Mouse (Mus musculus) T-helper 17 cell (primary cell): ENCODE measurements around the gene Gsx2.

Source experiments
- in situ Hi-C, 2 experiments: fragments of 300-600 bp; cut with MboI, MseI; formaldehyde crosslinking; loops; 1 replicate in 1 of 2; 2 replicates in 1 of 2; pipeline ENCODE4 v1.15.1; 2025; ENCODE audit warnings: high pct_unique_total_duplicates in 2 of 2

Gsx2 gene

GRCm38 (mm10) chr5:75075383-75075941 lies at the start of gene Gsx2:
Gene Gsx2, plus strand, starts transcription at chr5:75075601.
- in situ Hi-C loops = no loop called here

GRCm38 (mm10) chr5:75035475-75035874 lies 39.9 kb upstream of the Gsx2 start:
- in situ Hi-C loops = no loop called here

GRCm38 (mm10) chr5:75039307-75039706 lies 36.1 kb upstream of the Gsx2 start:
- in situ Hi-C loops = no loop called here

GRCm38 (mm10) chr5:75043011-75043445 lies 32.4 kb upstream of the Gsx2 start:
- in situ Hi-C loops = loop anchor here in 1 of 2 experiments (10.0 kb wide), 1 partner anchor 518 kb away; no protein-coding TSS in a partner anchor

GRCm38 (mm10) chr5:75043621-75044301 lies 31.6 kb upstream of the Gsx2 start:
- in situ Hi-C loops = loop anchor here in 1 of 2 experiments (10.0 kb wide), 1 partner anchor 519 kb away; no protein-coding TSS in a partner anchor

GRCm38 (mm10) chr5:75044310-75044904 lies 31.0 kb upstream of the Gsx2 start, which contains the start of gene Chic2:
Gene Chic2, minus strand, starts transcription at chr5:75044774.
- in situ Hi-C loops = loop anchor here in 1 of 2 experiments (10.0 kb wide), 1 partner anchor 520 kb away; no protein-coding TSS in a partner anchor

- in situ Hi-C loops = loop anchor here in 1 of 2 experiments (10.0 kb wide), 1 partner anchor 521 kb away; no protein-coding TSS in a partner anchor
These were observed 30.0 kb upstream of the Gsx2 start for GRCm38 (mm10) chr5:75045371-75045770.

GRCm38 (mm10) chr5:75046681-75047321 lies 28.6 kb upstream of the Gsx2 start:
- in situ Hi-C loops = loop anchor here in 1 of 2 experiments (10.0 kb wide), 1 partner anchor 522 kb away; no protein-coding TSS in a partner anchor

GRCm38 (mm10) chr5:75051109-75051508 lies 24.3 kb upstream of the Gsx2 start:
- in situ Hi-C loops = loop anchor here in 1 of 2 experiments (25.0 kb wide), 1 partner anchor 1261 kb away; the partner anchor contains the start of gene Clock

- in situ Hi-C loops = loop anchor here in 1 of 2 experiments (25.0 kb wide), 1 partner anchor 1249 kb away; the partner anchor contains the start of gene Clock
These were observed 12.2 kb upstream of the Gsx2 start for GRCm38 (mm10) chr5:75063177-75063576.

- in situ Hi-C loops = loop anchor here in 1 of 2 experiments (5.0 to 25.0 kb wide), 2 partner anchors 59 to 1246 kb away; partner anchors contain the start of gene Clock
These were observed 8.7 kb upstream of the Gsx2 start for GRCm38 (mm10) chr5:75066715-75067114.

GRCm38 (mm10) chr5:75067125-75067756 lies 8.2 kb upstream of the Gsx2 start:
- in situ Hi-C loops = loop anchor here in 1 of 2 experiments (5.0 to 25.0 kb wide), 2 partner anchors 60 to 1245 kb away; partner anchors contain the start of gene Clock

GRCm38 (mm10) chr5:75070132-75070531 lies 5.3 kb upstream of the Gsx2 start:
- in situ Hi-C loops = loop anchor here in 1 of 2 experiments (25.0 kb wide), 1 partner anchor 1242 kb away; the partner anchor contains the start of gene Clock

- in situ Hi-C loops = loop anchor here in 1 of 2 experiments (25.0 kb wide), 1 partner anchor 1241 kb away; the partner anchor contains the start of gene Clock
These were observed 4.6 kb upstream of the Gsx2 start for GRCm38 (mm10) chr5:75070656-75071375.

- in situ Hi-C loops = loop anchor here in 1 of 2 experiments (25.0 kb wide), 1 partner anchor 1240 kb away; the partner anchor contains the start of gene Clock
These were observed 3.5 kb upstream of the Gsx2 start for GRCm38 (mm10) chr5:75071951-75072350.

- in situ Hi-C loops = loop anchor here in 1 of 2 experiments (25.0 kb wide), 1 partner anchor 1240 kb away; the partner anchor contains the start of gene Clock
These were observed 2.9 kb upstream of the Gsx2 start for GRCm38 (mm10) chr5:75072532-75072931.

GRCm38 (mm10) chr5:75073167-75073566 lies 2.2 kb upstream of the Gsx2 start:
- in situ Hi-C loops = loop anchor here in 1 of 2 experiments (25.0 kb wide), 1 partner anchor 1239 kb away; the partner anchor contains the start of gene Clock

- in situ Hi-C loops = loop anchor here in 1 of 2 experiments (25.0 kb wide), 1 partner anchor 1239 kb away; the partner anchor contains the start of gene Clock
These were observed 1.7 kb upstream of the Gsx2 start for GRCm38 (mm10) chr5:75073684-75074083.

GRCm38 (mm10) chr5:75074132-75074531 lies 1.3 kb upstream of the Gsx2 start:
- in situ Hi-C loops = loop anchor here in 1 of 2 experiments (25.0 kb wide), 1 partner anchor 1238 kb away; the partner anchor contains the start of gene Clock
